Mouse (Mus musculus): ENCODE measurements around the gene Gimap8.
"Not testable (repeated sequence)": the region's sequence is repeated elsewhere in the genome, so short reads cannot be mapped to it uniquely, and the experiment has no call there.

Gene Gimap8

GRCm38 (mm10) chr6:48680421-48680820 lies 33.4 kb downstream of the Gimap8 start:
- DNase-seq, result no peak

GRCm38 (mm10) chr6:48681472-48682090 lies 34.5 kb downstream of the Gimap8 start:
- DNase-seq, result no peak

- no peak for DNase-seq
Measured at GRCm38 (mm10) chr6:48682271-48682670, 35.2 kb downstream of the Gimap8 start.

GRCm38 (mm10) chr6:48683263-48683821 lies 36.3 kb downstream of the Gimap8 start:
- DNase-seq, result not testable (repeated sequence)

- no peak for DNase-seq
Measured at GRCm38 (mm10) chr6:48684319-48684718, 37.3 kb downstream of the Gimap8 start, which contains the start of gene Gimap4. TSS of gene Gimap4 (plus strand) at chr6:48684549.

GRCm38 (mm10) chr6:48684806-48685205 lies 37.8 kb downstream of the Gimap8 start:
- DNase-seq, result no peak

GRCm38 (mm10) chr6:48685251-48685650 lies 38.2 kb downstream of the Gimap8 start:
- no peak for DNase-seq

GRCm38 (mm10) chr6:48685694-48686665 lies 38.9 kb downstream of the Gimap8 start:
- DNase-seq, result no peak

GRCm38 (mm10) chr6:48687077-48687476 lies 40.0 kb downstream of the Gimap8 start:
- DNase-seq, result no peak

GRCm38 (mm10) chr6:48689320-48689719 lies 42.3 kb downstream of the Gimap8 start:
- no peak for DNase-seq

- no peak for DNase-seq
Measured at GRCm38 (mm10) chr6:48692962-48693361, 45.9 kb downstream of the Gimap8 start.

GRCm38 (mm10) chr6:48696830-48697554 lies 50.0 kb downstream of the Gimap8 start:
- DNase-seq, result no peak

GRCm38 (mm10) chr6:48697555-48697930 lies 50.5 kb downstream of the Gimap8 start:
- DNase-seq, result no peak

- no peak for DNase-seq
Measured at GRCm38 (mm10) chr6:48698066-48698856, 51.2 kb downstream of the Gimap8 start.

- no peak for DNase-seq
Measured at GRCm38 (mm10) chr6:48698888-48699287, 51.9 kb downstream of the Gimap8 start.

GRCm38 (mm10) chr6:48700251-48701075 lies 53.4 kb downstream of the Gimap8 start:
- DNase-seq, result no peak

- no peak for DNase-seq
Measured at GRCm38 (mm10) chr6:48702146-48702545, 55.1 kb downstream of the Gimap8 start.

GRCm38 (mm10) chr6:48702601-48703000 lies 55.6 kb downstream of the Gimap8 start:
- DNase-seq, result no peak

- no peak for DNase-seq
Measured at GRCm38 (mm10) chr6:48704146-48704545, 57.1 kb downstream of the Gimap8 start.

- no peak for DNase-seq
Measured at GRCm38 (mm10) chr6:48706130-48706529, 59.1 kb downstream of the Gimap8 start.
